Mouse (Mus musculus): Measurements from ENCODE around the gene Panx1. TPM values are rescaled to one million over a fixed set of nuclear protein-coding genes. Genes with fewer than 3 reads are reported as not detected.
A peak's percentile ranks its signal among the peaks of the same experiment; 100 is the strongest.

The Panx1 gene
- total RNA-seq, 2 experiments from 2014 or later: 0.77 to 1.3 TPM

GRCm38 (mm10) chr9:14981539-14982155 lies 63.6 kb downstream of the Panx1 start:
- no peak for ATAC-seq (replicated peaks; ENCODE audit: low FRiP score, poor library complexity, severe bottlenecking)

GRCm38 (mm10) chr9:14974251-14975232 lies 70.7 kb downstream of the Panx1 start:
- ATAC-seq (replicated peaks; ENCODE audit: low FRiP score, poor library complexity, severe bottlenecking): no peak

GRCm38 (mm10) chr9:14973762-14974161 lies 71.5 kb downstream of the Panx1 start:
- ATAC-seq (replicated peaks; ENCODE audit: low FRiP score, poor library complexity, severe bottlenecking): no peak

DNA sequence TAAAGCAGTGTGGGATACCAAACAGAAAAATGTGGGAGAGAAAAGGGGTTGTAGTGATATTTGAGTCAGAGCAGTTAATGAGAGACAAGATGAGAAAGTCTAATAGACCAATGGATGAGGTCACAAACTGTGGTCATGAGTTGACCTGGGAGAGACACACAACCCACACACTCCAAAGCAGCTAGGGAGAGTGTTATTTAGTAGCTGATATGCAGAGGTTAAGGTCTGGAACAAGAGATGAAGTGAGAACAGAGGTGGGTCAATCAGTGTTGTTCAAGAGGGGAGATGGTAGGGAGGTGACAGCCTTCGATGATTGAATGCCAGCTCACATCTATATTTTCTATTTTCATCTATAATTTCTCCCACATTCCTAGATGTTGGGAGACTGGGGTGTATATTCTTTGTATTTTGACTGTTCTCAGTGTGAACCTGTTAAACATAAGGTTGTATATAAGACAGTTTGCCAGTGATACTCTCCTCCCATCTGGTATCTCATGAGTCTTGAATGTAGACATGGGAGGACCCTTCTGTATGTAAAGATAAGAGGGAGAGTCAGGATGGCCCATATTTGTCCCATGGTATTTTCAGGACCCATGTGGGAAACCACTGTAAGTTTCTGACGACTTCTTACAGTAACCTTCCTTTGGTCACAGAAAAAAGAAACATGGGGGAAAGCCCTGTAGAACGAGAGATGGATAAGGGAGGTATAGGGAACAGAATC lies 74.3 kb downstream of the Panx1 start:
- peak; percentile 65 for ATAC-seq (replicated peaks; ENCODE audit: low FRiP score, poor library complexity, severe bottlenecking)

DNA sequence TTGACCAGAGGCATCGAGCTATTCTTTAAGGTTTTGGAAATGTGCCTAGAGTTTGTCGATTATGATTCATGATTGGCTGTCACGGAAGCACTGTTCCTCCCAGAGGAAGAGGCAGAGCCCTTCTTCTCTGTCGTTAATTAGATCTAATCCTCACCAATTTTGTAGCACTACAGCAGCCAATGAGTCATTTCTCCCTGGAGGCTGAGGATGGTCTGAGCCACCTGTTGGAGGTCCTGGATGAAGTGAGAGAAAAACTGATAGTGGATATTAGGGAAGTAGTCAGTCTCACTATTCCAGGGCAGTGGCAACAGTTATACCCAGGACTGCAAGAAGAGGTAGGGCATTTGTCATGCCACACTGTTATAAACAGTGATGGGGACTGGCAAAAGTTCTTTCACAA lies 75.1 kb downstream of the Panx1 start:
- ATAC-seq (replicated peaks; ENCODE audit: low FRiP score, poor library complexity, severe bottlenecking): no peak

DNA sequence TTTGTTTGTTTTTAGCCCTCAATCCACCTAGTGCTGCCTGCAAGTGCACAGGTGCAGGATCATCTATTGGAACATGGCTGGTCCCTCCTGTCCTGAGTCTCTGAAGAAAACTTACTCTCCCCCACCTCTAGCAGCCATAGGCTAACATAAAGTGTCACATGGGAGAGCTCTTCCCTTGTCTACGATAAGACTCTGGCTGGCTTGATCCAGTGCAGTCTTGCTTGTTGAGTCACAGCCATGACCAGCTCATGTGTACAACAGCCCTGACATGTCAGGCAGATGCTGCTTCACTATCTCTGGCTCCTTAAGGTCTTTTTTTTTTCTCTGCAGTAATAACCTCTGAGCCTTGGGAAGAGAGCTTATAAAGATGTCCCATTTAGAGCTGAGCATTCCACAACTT lies 77.7 kb downstream of the Panx1 start:
- ATAC-seq (replicated peaks; ENCODE audit: low FRiP score, poor library complexity, severe bottlenecking): no peak

DNA sequence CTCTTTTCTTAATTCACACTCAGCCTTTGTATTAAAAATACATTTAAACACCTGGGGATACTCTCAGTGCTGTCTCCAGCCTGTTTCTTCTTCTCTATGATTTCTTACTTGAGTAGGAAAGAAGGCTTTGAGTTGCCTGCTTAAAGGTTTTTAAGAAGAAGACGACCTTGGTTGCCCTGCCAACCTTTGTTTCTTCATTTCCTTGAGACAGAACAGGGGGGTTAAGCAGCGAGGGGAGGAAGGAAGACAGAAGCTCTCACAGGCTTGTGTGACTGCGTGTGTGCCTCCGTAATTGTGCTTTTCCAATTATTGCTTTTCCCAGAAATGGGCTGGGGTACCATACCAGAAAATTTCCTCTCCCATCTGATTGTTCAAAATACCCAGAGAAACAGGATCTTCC lies 78.5 kb downstream of the Panx1 start:
- no peak for ATAC-seq (replicated peaks; ENCODE audit: low FRiP score, poor library complexity, severe bottlenecking)

DNA sequence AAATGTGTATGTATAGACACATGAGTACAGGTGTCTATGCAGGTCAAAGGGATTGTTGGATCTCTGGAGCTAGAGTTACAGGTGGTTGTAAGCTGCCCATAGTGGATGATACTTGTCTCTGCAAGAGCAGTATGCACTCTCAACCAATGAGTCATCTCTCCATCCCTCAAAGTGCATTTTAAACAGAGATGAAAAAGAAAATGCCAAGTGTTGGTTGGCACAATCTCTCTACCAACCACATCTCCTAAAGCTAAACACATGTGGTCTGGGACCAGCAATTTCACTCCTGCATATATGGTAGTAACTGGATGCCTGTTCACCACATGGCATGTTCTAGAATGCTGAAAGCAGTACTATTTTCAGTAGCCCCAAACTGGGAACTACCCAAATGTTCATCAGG lies 79.9 kb downstream of the Panx1 start:
- ATAC-seq (replicated peaks; ENCODE audit: low FRiP score, poor library complexity, severe bottlenecking): no peak

GRCm38 (mm10) chr9:14962769-14963168 lies 82.5 kb downstream of the Panx1 start:
- ATAC-seq (replicated peaks; ENCODE audit: low FRiP score, poor library complexity, severe bottlenecking): no peak

GRCm38 (mm10) chr9:14954659-14955058 lies 90.6 kb downstream of the Panx1 start:
- no peak for ATAC-seq (replicated peaks; ENCODE audit: low FRiP score, poor library complexity, severe bottlenecking)

Other genes with a start within 250 kb of the Panx1 start
- not detected in 2 replicates for gene Gpr83, start 185.3 kb downstream of the Panx1 start, total RNA-seq (2015; ENCODE audit: low replicate concordance)
- gene Gpr83, start 185.3 kb downstream of the Panx1 start, total RNA-seq (2017; ENCODE audit: low replicate concordance): 0.28 TPM in 1 of 2 replicates, not detected in the other
- gene Izumo1r, start 141.5 kb downstream of the Panx1 start, total RNA-seq (2015; ENCODE audit: low replicate concordance): not detected in 2 replicates
- gene Izumo1r, start 141.5 kb downstream of the Panx1 start, total RNA-seq (2017; ENCODE audit: low replicate concordance): not detected in 2 replicates
- gene Hephl1, start 66.6 kb upstream of the Panx1 start, total RNA-seq (2015; ENCODE audit: low replicate concordance): not detected in 2 replicates
- not detected in 2 replicates for gene Hephl1, start 66.6 kb upstream of the Panx1 start, total RNA-seq (2017; ENCODE audit: low replicate concordance)
- not detected in 2 replicates for gene Vstm5, start 193.6 kb upstream of the Panx1 start, total RNA-seq (2015; ENCODE audit: low replicate concordance)
- gene Vstm5, start 193.6 kb upstream of the Panx1 start, total RNA-seq (2017; ENCODE audit: low replicate concordance): 1.1 TPM in 1 of 2 replicates, not detected in the other
- 13.4 and 16.9 TPM in 2 replicates for gene Med17, start 234.5 kb upstream of the Panx1 start, total RNA-seq (2015; ENCODE audit: low replicate concordance)
- 7.4 and 18.5 TPM in 2 replicates for gene Med17, start 234.5 kb upstream of the Panx1 start, total RNA-seq (2017; ENCODE audit: low replicate concordance)